Mouse (Mus musculus): ENCODE results near the gene Lonp1. TPM values are rescaled to one million over a fixed set of nuclear protein-coding genes. Genes with fewer than 3 reads are reported as not detected.
"Not testable (repeated sequence)": the region's sequence is repeated elsewhere in the genome, so short reads cannot be mapped to it uniquely, and the experiment has no call there.

Gene Lonp1
- total RNA-seq (2017): 32.6 and 32.9 TPM in 2 replicates

DNA sequence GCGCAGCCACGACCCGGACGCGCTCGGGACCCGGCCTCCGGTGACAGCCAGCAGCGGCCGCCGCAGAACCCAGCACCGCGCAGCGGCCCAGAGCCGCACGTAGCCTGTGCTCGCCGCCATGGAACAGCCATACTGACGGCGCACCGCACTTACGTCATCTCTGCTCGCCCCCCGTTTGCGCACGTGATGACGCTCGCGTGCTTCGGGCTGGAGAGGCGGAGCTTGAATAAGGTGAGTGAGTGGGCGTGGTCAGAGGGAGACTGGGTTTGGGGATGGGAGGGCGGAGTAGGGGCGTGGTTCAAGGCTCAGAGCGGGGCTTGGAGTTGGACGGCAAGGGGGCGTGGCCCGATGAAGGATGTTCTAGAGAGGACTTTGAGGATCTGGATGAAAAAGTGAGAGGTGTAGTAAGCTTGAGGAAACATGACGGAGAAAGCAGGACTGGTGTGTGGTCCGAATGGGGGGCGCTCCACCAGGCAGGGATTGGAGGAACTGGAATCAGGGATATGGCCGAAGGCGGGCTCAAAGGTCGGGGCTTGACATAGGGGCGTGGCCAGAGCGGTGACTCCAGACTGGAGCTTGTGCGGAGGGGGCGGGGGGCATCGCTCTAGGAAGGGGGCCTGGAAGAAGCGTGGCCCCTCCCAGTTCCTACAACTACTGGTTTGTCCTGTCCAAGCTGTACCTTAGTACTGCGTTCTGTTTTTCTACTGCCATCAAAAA lies at the start of gene Lonp1:
Lonp1 (minus strand) TSS at position 134 of the 717 bp plus-strand sequence.
- peak; percentile 95 for ATAC-seq (ENCODE audit: extremely low read depth, insufficient number of reproducible peaks, low FRiP score, poor library complexity, severe bottlenecking)

DNA sequence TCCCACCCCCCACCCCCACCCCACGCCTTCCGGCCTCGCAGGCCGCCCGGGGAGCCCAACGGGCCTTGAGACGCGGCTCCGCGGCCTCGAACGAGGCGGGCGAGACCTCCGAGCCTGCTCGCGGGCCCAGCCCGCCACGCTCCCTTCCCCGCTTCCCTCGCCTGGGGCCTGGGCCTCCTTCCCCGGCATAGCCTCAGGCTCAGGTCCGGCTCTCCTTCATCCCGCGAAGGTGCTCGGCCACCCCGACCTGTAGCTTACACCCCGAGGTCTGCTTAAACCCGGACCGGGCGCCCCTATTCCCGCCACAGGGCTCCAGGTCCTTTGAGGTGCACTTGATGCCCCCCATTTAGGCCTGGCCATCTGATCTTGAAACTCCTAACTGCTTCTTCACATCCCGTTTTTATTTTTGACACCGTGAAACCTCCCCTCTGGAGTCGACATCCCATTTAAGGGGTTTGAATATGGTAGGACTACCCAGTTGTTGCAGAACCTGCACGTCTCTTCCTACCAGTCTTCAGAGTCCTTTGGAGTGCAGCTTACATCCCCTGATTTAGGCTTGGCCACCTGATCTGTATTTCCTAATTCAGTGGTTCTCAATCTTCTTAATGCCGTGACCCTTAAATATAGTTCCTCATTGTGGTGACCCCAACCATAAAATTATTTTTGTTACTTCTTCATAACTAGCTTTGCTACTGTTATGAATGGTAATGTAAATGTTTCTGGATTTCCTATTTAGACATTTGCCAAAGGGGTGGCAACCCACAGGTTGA lies 47.1 kb upstream of the Lonp1 start:
- ATAC-seq (ENCODE audit: extremely low read depth, insufficient number of reproducible peaks, low FRiP score, poor library complexity, severe bottlenecking): no peak

DNA sequence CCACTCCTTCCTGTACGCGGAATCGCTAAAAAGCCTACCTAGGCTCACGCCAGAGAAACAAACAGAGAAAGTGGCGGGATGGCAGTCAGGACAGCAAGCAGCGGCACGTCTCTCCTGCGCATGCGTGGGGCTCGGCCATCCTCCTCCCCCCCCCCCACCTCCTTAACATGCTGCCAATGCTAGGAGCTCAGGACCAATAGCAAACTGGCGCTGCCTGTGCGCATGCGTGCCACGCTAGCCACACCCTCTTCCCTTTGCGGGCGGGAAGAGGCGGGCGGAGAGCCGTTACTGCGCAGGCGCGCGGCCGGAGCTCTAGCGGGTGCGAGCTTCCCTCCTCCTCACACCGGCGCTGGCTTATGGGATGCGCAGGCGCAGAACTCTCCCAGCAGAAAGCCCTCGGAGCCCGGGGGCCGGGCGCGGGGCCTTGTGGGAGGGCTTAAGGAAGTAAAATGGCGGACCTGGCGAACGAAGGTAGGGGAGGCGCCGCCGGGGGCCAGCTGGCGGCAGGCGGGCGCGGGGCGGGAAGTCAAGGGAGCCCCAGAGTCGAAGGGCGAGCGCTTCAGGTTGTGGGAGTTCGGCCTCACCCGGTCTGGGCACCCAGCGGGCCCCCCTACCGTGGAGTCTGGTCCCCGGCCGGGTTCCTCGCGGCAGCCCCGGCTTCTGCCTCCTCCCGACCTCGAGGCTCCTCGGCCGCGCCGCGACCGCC lies 46.4 kb upstream of the Lonp1 start, which contains the start of gene Ranbp3:
Ranbp3 (plus strand) TSS at position 354 of the 706 bp plus-strand sequence.
- ATAC-seq (ENCODE audit: extremely low read depth, insufficient number of reproducible peaks, low FRiP score, poor library complexity, severe bottlenecking): peak; percentile 90

DNA sequence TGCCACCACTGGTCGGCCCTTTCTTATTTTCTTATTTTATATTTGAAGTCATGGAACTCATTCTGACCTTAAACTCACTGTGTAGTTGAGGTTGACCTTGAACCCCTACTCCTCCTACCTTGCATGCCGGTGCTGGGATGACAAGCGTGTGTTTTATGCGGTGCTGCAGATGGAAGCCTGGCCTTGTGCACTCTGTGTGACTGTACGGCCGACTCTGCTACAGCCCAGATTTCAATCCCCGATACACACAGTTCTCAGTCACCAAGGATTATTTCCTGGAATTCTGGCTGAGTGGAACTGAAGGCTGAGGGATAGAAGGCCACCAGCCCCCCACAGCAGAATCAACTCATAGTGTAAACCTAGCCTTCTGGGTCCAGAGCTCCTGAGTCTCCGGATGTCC lies 43.1 kb upstream of the Lonp1 start:
- no peak for ATAC-seq (ENCODE audit: extremely low read depth, insufficient number of reproducible peaks, low FRiP score, poor library complexity, severe bottlenecking)

DNA sequence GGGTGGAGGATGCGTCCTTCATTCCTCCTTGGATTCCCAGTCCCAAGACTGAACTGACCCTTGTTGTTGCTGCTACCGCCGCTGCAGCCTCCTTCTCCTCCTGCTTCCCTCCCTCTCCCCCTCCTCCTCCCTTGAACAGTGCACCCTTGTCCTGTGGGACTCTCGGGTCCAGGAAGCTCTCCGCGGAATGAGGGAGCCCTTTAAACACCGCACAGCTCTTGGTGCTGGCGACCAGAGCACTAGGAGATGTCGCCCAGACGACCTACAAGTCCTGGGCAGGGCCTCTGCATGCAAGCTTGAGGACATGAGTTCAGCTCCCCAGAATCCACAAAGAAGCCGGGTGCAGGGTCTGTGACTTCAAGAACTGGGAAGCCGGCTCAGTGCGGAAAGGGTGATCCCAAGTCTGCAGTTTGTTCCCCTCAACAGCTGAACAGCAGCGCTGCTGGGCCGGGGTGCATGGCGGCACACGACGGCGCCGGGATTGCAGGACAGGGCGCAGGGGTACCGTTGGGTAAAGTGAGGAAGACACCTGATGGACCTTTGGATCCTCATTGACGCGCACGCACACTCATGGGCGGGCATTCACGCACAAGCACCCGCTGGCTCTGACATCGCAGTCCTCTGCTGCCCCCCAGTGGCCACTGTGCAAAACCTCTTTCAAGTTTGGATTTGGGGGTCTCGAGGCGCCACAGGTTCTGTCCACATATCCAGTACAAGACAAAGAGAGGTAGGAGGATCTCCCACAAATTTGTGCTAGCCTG lies 41.9 kb upstream of the Lonp1 start:
- peak; percentile 53; the same call in 1 of the 2 replicates for ATAC-seq (ENCODE audit: extremely low read depth, insufficient number of reproducible peaks, low FRiP score, poor library complexity, severe bottlenecking)

DNA sequence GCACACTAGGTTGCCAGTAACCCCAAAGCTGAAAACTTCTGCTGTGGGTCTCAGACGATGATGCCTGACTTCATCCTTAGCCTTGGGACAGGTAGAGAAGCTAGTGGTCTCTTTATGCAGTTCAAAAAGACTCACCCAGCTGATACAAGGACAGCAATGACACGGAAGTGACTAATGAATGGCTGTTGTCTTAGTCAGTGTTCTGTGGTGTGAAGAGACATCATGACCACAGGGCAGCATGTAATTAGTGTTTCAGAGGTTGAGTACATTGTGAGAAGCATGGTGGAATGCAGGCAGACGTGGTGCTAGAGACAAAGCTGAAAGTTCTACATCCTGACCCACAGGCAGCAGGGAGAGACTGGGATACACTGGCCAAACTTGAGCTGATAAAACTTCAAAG lies 40.9 kb upstream of the Lonp1 start:
- no peak for ATAC-seq (ENCODE audit: extremely low read depth, insufficient number of reproducible peaks, low FRiP score, poor library complexity, severe bottlenecking)

DNA sequence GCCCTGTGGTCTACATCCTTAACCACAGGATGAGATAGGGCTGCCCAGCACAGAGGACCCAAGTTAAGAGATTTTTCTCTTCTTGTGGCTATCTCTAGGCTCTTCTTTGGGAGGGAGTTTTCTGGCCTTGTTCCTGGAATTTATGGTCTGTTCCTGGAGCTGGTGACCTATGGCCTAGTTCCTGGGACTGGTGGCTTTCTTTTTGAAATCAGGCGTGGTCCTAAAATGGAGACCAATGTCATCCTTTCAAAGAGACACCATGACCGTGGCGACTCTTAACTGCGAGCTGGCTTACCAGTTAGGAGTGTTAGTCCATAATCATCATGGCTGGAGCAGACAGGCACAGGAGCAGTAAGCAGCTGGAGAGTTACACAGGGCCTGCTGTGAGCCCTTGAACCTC lies 39.7 kb upstream of the Lonp1 start:
- ATAC-seq (ENCODE audit: extremely low read depth, insufficient number of reproducible peaks, low FRiP score, poor library complexity, severe bottlenecking): no peak

DNA sequence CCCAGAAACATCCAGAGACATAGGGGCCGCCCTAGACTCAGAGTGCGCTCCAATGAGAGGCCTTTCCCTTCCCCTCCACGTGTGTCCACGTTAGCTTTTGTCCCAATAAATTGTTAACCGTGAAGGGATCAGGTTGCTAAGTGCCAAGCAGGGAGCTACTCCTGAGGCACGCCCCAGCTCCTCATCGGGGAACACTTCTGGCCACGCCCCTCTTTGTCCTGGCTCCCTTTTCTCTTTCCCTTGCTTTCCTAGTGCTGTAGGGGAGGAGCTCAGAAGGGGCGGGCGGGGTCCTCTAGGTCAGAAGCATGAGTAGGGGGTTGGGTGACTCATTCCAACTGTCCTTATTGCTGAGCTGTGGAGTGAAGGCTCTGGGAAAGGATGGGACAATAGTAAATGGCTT lies 37.6 kb upstream of the Lonp1 start:
- no peak for ATAC-seq (ENCODE audit: extremely low read depth, insufficient number of reproducible peaks, low FRiP score, poor library complexity, severe bottlenecking)

DNA sequence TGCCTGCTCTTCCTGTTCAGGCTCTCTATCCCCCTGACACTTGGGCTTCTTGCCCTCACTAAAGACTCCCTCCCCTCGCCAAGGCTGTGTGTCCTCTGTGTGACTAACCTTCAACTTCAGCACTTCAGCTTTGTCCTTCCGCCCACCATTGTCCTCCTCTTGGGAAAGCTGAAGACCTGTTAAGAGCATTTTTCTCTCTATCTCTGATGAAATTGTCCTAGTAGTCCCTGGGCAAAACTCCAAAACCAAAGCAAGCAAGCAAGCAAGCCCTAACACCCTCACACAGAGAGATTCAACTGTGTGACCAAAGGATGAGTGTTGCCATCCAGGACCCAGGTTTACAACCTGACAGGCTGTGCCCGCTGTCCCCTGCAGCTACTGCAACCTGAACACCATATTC lies 37.0 kb upstream of the Lonp1 start:
- no peak for ATAC-seq (ENCODE audit: extremely low read depth, insufficient number of reproducible peaks, low FRiP score, poor library complexity, severe bottlenecking)

DNA sequence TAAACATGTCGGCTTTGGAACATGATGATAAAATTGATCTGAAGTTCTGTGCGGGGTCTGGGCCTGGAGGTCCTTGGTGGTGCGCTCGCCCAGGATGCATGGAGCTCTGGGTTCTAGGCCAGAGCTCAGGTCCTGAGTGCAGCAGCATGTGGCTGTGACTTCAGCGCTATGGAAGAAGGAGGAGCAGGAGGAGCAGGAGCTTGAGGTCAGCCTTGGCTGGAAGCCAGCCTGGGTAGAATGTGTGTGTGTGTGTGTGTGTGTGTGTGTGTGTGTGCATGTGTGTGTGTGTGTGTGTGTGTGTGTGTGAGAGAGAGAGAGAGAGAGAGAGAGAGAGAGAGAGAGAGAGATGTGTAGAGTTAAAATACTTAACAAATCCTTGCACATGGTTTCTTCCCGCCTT lies 29.5 kb upstream of the Lonp1 start:
- no peak for ATAC-seq (ENCODE audit: extremely low read depth, insufficient number of reproducible peaks, low FRiP score, poor library complexity, severe bottlenecking)

DNA sequence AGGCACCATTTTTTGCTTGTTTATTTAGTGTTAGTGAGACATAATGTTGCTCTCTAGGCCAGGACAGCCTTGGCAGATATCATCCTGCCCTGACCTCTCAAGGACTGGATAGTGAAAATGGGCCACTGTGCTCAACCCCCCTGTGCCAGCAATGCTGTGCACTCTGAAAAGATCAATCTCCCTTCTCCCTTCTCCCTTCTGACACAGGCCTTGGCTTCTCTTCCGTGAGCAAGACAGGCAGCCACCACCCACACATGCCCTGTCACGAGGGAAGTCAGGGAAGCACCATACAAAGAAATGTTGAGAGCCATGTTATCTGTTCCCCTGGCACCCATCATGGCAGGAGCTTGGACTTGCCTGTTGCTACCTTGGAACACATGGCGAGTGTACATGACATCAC lies 28.6 kb upstream of the Lonp1 start:
- ATAC-seq (ENCODE audit: extremely low read depth, insufficient number of reproducible peaks, low FRiP score, poor library complexity, severe bottlenecking): no peak

DNA sequence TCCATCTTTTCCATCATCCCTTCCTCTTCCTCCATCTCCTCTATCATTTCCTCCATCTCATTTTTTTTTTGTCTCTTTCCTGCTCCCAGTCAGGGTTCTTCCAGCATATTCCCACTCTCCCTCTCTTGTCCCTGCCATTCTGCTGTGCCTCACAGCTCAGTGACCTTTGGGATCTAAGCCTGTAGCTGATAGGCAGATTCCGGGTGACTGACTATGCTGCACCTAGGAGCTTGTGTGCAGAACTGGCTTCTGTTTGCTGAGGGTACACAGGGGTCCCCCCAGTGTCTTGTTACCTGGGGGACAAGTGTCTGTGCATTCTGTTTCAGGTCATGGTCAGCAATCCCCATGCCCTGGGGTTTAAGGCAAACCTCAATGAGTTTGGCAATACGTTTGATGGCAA lies 28.1 kb upstream of the Lonp1 start:
- no peak for ATAC-seq (ENCODE audit: extremely low read depth, insufficient number of reproducible peaks, low FRiP score, poor library complexity, severe bottlenecking)

DNA sequence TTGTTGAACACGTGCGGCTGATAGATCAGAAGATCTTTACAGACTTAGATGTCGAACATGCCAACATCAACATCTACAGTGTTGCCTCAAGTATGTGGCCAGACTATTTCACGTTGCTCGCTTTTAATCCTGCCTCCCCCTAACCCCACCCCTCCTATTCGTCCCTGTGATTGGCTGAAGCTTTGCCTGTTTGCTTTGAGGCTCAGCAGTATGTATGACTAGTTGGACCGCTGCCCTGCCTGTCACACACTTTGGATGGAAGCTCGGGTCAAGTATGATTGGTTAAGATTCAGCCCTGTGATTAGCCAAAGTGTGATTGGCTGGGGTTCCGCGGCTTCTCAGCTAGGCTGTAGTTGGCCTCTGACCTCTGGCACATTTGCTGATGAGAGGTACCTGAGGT lies 25.1 kb upstream of the Lonp1 start:
- no peak for ATAC-seq (ENCODE audit: extremely low read depth, insufficient number of reproducible peaks, low FRiP score, poor library complexity, severe bottlenecking)

DNA sequence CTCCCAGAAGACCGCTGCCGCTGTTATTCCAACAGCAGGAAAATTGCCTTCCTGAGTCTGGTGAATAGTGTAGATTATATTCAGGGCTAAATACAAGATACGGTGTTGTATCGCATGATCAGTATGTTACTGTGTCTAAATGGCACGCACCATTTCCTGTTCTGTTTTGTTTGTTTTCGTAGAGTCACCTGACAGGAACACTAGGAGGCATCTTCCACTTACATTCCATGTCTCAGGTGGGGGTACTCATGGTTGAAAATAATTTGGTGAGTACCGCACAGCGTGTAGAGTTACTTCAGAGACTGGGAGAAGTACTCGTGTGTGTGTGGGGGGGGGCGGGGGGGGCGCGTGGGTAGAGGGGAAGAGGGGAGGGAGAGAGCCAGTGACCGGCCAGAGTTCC lies 20.9 kb upstream of the Lonp1 start:
- no peak for ATAC-seq (ENCODE audit: extremely low read depth, insufficient number of reproducible peaks, low FRiP score, poor library complexity, severe bottlenecking)

DNA sequence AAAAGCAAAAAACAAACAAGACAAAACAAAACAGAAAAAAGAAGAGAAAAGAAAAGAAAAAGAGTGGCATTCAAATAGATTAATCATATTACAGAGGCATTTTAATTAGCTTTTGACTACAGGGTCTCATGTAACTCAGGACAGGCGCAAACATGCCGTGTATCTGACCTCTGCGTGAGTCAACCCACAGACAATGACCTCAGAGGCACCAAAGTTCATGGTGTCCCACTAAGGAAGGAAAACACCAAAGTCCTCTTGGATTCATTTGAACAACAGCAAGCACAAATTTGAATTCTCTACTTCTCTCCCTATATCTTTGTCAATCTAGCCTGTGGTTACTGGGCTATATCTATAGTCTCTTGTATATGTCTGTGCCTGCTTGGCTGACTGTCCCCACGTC lies 16.6 kb upstream of the Lonp1 start:
- ATAC-seq (ENCODE audit: extremely low read depth, insufficient number of reproducible peaks, low FRiP score, poor library complexity, severe bottlenecking): no peak

DNA sequence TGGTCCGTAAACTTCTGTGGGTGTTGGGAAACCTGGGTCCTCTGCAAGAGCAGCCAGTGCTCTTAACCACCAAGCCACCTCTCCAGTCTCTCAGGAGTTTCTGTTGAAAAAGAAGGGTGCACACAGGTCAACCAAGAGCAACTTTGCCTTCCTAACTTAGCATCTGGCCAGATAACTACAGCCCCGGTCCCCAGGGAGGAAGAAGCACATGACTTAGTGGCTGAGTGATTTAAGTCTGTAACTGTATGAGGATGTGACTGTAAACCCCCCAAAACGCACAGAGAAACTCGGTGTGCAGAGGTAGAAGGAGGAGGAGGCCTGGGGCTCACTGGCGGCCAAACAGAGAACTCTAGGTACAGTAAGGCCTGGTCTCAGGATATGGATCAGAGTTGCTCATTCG lies 7.3 kb upstream of the Lonp1 start:
- peak; percentile 55; the same call in 1 of the 2 replicates for ATAC-seq (ENCODE audit: extremely low read depth, insufficient number of reproducible peaks, low FRiP score, poor library complexity, severe bottlenecking)

DNA sequence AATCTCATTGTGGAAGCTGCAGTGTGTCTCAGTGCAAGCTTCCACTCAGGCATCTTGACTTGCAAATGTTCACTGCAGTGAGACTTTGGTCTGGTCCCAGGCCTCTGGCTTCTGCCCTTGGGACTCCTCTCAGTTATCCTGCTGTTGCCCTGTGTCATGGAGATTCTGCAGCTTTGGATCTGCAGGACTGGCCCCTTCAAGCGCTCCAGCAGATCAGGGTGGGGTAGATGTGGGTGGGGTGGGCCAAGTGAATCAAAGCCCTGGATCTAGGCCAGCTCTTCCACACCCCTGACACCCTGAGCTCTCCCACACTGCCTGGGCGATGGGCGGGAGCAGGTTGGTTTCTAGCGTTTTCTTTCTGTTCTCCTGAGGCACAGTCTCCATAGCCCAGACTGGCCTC lies 5.1 kb upstream of the Lonp1 start:
- ATAC-seq (ENCODE audit: extremely low read depth, insufficient number of reproducible peaks, low FRiP score, poor library complexity, severe bottlenecking): no peak

DNA sequence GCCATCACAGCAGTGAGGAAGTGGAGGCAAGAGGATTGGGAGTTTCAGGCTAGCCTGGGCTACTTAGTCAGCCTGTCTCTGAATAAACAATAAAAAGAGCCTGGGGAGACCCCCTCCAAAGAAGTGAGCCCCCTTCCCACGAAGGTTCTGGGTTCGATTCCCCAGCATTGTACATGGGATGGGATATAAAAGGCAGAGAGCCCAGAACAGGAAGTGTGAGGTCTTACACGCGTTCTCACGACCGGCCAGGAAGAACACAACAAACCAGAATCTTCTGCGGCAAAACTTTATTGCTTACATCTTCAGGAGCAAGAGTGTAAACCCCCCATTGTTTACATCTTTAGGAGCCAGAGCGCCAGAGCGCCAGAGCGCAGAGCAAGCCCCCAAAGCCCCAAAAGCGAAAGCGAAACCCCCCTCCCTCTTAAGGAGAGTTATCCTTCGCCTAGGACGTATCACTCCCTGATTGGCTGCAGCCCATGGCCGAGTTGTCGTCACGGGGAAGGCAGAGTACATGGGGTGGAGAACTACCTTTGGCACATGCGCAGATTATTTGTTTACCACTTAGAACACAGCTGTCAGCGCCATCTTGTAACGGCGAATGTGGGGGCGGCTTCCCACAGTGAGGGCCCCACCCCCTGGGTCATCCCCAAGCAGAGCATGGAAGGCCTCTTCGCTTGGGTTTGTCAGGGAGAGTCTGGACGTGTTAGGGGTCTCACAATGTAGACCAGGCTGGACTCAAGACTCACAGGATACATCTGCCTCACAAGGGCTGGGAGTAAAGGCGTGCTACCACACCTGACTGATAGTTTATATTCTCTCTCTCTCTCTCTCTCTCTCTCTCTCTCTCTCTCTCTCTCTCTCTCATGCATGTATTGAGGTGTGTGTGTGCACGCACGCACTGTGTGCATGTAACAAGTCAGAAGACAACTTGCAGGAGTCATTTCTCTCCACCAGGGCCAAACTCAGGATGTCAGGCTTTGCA lies 3.4 kb upstream of the Lonp1 start:
- not testable (repeated sequence) for ATAC-seq (ENCODE audit: extremely low read depth, insufficient number of reproducible peaks, low FRiP score, poor library complexity, severe bottlenecking)
